ENCODE assay signal across 19 mouse cellular contexts in genomic region chr13:57789796-57790195, GRCm38 (mm10).
DNase-seq lines count a peak whose midpoint lies in the region; ATAC-seq and TF ChIP-seq lines count a peak whose summit lies in the region.
"Had no signal": no experiment of that assay in that cellular context is flagged by ENCODE, and none has a peak within 500 bp of the region (broad histone marks: within the 10 kb centered on the region; RNA-seq: fewer than 3 reads in every experiment).

No protein-coding gene starts in this region.

- no peak for TF ChIP-seq EP300 in liver, postnatal 0 days (IDR thresholded peaks at IDR 0.05; ENCODE audit: low read depth)

- 45% methylated on average over 5 of the region's 5 CpGs for WGBS in midbrain, embryonic 12.5 days
- WGBS in midbrain, embryonic 13.5 days: 31% methylated on average over 5 of the region's 5 CpGs
- 62% methylated on average over 5 of the region's 5 CpGs for WGBS in liver, postnatal 0 days (ENCODE audit: insufficient replicate concordance)

- peaks cover 4% of the 10 kb centered on the region; the same call in 1 of the 2 replicates for H3K9me3 ChIP-seq in midbrain, embryonic 12.5 days
- 0 out of 2 replicates have a peak, but pooled peaks cover 3% of the 10 kb centered on the region for H3K9me3 ChIP-seq in midbrain, embryonic 13.5 days
- H3K9me3 ChIP-seq in liver, postnatal 0 days (ENCODE audit: low read length): peaks cover 3% of the 10 kb centered on the region; the same call in 1 of the 2 replicates
- H3K9me3 ChIP-seq: lung, embryonic 15.5 days had no signal

- ATAC-seq in midbrain, embryonic 12.5 days (ENCODE audit: low FRiP score, low read depth): no peak
- no peak for ATAC-seq in midbrain, embryonic 13.5 days
- ATAC-seq in liver, postnatal 0 days: no peak
- ATAC-seq: CD4-positive, CD25-positive, alpha-beta regulatory T cell, adult 4 months; liver, embryonic 12.5 days had no signal

- H3K4me1 ChIP-seq in midbrain, embryonic 12.5 days: peaks cover 19% of the 10 kb centered on the region
- H3K4me1 ChIP-seq in midbrain, embryonic 13.5 days (replicated peaks): peaks cover 28% of the 10 kb centered on the region
- H3K4me1 ChIP-seq in liver, postnatal 0 days (ENCODE audit: insufficient read depth): no peaks in the 10 kb centered on the region
- H3K4me1 ChIP-seq: liver, embryonic 12.5 days had no signal

- H3K9ac ChIP-seq in midbrain, embryonic 12.5 days (replicated peaks): no peak overlapping the region
- H3K9ac ChIP-seq in midbrain, embryonic 13.5 days (replicated peaks): no peak overlapping the region
- no peak overlapping the region for H3K9ac ChIP-seq in liver, postnatal 0 days (replicated peaks)
- H3K9ac ChIP-seq: liver, embryonic 12.5 days; lung, embryonic 15.5 days had no signal

- H3K36me3 ChIP-seq in midbrain, embryonic 12.5 days: no peaks in the 10 kb centered on the region
- no peaks in the 10 kb centered on the region for H3K36me3 ChIP-seq in midbrain, embryonic 13.5 days
- H3K36me3 ChIP-seq in liver, postnatal 0 days (replicated peaks; ENCODE audit: insufficient read depth, low read length): no peaks in the 10 kb centered on the region
- H3K36me3 ChIP-seq: G1E; liver, embryonic 12.5 days; lung, embryonic 15.5 days had no signal

- no peak for TF ChIP-seq CTCF in liver, postnatal 0 days (IDR thresholded peaks at IDR 0.05; ENCODE audit: low read depth)

- H3K27me3 ChIP-seq in midbrain, embryonic 12.5 days: no peaks in the 10 kb centered on the region
- no peaks in the 10 kb centered on the region for H3K27me3 ChIP-seq in midbrain, embryonic 13.5 days
- H3K27me3 ChIP-seq in liver, postnatal 0 days (ENCODE audit: insufficient read depth, low read length): no peaks in the 10 kb centered on the region
- H3K27me3 ChIP-seq: liver, embryonic 12.5 days; lung, embryonic 15.5 days had no signal

- no peak overlapping the region for H3K4me3 ChIP-seq in midbrain, embryonic 12.5 days
- H3K4me3 ChIP-seq in midbrain, embryonic 13.5 days (replicated peaks): no peak overlapping the region
- no peak overlapping the region for H3K4me3 ChIP-seq in liver, postnatal 0 days (ENCODE audit: low read depth, low read length)
- H3K4me3 ChIP-seq: liver, embryonic 12.5 days; lung, embryonic 15.5 days; myocyte had no signal

- DNase-seq in cerebellum, adult 11 months: peak; percentile 44
- peak; percentile 67 for DNase-seq in cerebellum, adult 9-11 months
- peak; percentile 39 for DNase-seq in mesoderm, embryonic 11.5 days (ENCODE audit: low read depth, low spot score)
- no peak for DNase-seq in liver, postnatal 0 days
- no peak for DNase-seq in layer of hippocampus, adult 9-10 months (ENCODE audit: low spot score)
- no peak for DNase-seq in lung, postnatal 14 days
- DNase-seq: adrenal gland, adult 2 months; embryo, embryonic 11 days; heart, postnatal 14 days; right cerebral cortex, adult 18-20 months; thymus, adult 18-20 months had no signal

- H3K4me2 ChIP-seq in midbrain, embryonic 12.5 days (replicated peaks): no peak overlapping the region
- H3K4me2 ChIP-seq in midbrain, embryonic 13.5 days (replicated peaks): no peak overlapping the region
- no peak overlapping the region for H3K4me2 ChIP-seq in liver, postnatal 0 days (ENCODE audit: low read depth, low read length)
- H3K4me2 ChIP-seq: heart, embryonic 11.5 days; liver, embryonic 12.5 days; lung, embryonic 15.5 days had no signal

- H3K27ac ChIP-seq in midbrain, embryonic 12.5 days (replicated peaks): 0 out of 2 replicates have a peak overlapping the region, but pooled peaks have one; percentile 1
- H3K27ac ChIP-seq in midbrain, embryonic 13.5 days: no peak overlapping the region
- no peak overlapping the region for H3K27ac ChIP-seq in liver, postnatal 0 days (ENCODE audit: low read depth)
- H3K27ac ChIP-seq: liver, embryonic 12.5 days; lung, embryonic 15.5 days had no signal

Comparison
In these comparisons a context has a peak if more than half of its experiments do, and no peak if none do; other contexts are left out.
1. DNase-seq: peak in cerebellum, adult 11 months (single experiment), cerebellum, adult 9-11 months (single experiment) and mesoderm, embryonic 11.5 days (single experiment); none in liver, postnatal 0 days (single experiment), layer of hippocampus, adult 9-10 months (single experiment) and lung, postnatal 14 days (single experiment).